Mouse (Mus musculus) layer of hippocampus, adult 9-11 months (tissue): Measurements from ENCODE around the gene Pak4.
A peak's percentile ranks its signal among the peaks of the same experiment; 100 is the strongest.
"Not testable (repeated sequence)": the region's sequence is repeated elsewhere in the genome, so short reads cannot be mapped to it uniquely, and the experiment has no call there.

Source experiments
- DNase-seq: peaks from one replicate; pipeline ENCODE4 v3.0.0; 2022

The Pak4 gene

DNA sequence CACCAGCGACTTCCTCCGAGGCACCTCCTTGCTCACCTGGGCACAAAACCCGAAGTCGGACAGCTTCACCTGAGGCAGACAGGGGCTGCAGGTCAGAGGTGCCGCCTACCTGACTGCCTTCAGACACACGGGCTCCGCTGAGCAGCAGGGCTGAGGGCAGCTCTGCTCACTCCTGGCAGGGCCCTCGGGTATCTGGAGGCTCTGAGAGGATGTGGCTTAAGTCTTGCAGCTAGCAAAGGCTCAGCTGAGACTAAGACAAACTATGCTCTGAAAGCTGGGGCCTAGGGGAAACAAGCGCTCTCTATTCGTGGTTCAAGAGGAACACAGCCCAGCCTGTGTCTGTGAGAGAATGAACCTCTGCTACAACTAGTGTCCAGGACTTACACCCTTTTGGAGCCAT, 37.1 kb downstream of the Pak4 start:
- no peak for DNase-seq

DNA sequence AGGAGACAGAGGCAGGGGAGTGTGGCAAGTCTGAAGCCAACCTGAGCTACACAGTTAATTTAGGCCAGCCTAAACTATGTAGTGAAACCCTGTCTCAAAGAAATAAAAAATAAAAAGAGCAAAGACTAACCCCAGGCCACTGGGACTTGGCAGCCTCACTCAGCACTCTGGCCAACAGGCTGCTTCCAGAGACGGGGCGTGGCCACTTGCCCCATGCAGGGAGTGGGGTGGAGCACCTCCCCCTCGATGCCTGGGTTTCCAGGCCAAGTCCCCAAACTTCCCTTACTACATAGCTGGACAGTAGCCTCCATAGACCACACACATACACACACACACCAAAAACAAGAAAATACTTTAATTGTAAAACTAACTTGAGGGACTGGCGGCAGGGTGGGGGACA, 39.5 kb downstream of the Pak4 start:
- DNase-seq: no peak

DNA sequence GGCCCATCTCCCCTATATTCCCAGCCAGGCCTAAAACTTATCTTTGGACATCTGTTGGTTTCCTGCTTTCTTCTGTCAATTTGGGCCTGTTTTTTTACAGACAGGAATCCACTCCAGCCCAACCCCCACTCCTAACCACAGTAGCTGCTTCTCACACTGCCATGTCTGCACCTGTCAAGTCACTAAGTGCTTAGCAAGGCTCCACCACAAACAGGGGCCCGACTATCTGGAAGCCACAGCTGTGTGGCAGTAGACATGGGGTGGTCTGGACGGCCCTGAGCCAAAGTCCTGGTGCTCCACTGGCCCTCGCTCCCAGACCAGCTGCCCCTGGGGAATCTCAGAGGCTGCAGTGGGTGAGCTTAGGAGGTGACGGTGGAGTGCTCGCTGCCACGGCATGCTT, 40.3 kb downstream of the Pak4 start:
- DNase-seq: no peak

DNA sequence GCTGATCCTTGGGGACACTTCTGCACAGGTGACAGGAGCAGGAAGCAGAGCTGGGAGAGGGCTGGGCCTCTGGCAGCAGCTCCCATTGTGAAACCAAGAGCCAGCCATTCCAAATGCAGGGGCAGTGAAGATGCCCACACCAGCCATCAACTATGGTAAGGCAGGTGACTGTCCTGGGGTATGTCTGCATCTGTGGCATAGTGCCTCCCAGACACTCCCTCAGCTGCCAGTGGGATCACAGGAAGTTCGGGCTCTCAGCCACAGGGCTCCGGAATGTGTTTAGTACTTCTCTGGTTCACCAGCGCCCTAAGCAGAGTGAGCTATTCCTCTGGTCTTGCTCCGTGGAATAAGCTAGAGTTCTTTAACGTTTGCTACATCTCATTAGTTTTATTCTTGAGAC, 40.9 kb downstream of the Pak4 start:
- DNase-seq: no peak

DNA sequence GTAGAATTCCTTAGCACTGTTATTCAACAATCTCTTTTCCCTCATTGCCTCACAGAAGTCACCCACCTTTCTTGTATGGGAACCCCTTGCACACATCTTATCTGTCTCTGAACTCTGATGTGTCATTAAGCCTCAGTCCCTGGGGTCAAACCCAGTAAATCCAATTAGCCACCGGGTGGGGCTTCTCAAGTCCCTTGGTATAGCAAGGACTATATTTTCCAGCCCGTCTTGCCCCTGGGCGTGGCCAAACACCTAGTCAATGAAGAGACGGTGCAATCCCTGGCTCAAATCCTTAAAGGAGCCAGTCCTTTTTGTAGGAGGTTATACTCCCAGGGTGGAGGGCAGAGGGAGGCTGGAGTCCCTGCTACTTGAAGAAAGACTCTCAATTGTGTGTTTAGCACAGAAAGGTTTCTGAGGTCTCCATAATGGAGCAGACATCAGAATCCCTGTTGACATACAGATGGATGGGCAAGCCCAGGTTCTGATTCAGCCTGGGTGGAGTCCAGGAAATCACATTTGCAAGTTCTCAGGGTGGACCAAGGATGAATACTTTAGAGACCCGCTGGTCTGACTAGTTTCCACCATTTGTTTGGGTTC, 41.9 kb downstream of the Pak4 start:
- no peak for DNase-seq

DNA sequence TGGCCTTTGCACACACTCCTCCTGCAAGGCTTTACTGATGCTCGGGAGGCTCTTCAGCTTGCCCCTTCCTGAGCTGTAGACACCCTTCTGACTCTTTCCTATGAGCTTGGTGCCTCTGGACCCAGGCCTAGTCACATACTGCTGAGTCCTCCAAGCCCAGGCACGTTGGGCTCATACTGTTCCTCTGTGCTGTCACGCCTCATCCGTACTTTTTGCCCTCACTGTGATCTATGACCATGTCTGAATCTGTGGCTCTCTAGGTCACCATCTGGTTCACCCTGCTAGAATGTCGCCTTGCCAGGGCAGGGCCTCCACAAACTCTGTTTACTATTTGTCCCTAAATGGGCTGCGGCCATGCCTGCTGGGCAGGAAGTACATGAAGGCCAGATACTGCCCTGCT, 44.9 kb downstream of the Pak4 start:
- DNase-seq: no peak

DNA sequence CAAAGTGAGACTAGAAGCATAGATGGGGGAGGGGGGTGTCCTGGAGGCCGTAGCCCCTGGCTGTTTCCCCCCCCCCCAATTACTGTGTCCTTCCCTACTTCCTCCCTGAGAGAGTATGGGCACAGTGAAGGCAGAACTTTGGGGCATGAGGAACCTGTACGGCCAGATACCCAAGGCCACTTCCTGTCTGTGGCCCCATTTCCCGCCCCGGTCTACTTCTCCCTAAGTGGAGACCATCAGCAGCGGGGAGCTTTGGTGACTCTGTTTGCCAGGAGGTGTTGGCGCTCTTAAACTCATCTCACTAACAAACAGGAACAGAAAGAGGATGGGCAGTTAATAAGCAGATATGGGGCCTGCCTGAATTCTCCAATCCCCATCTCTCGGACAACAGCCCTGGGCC, 50.4 kb downstream of the Pak4 start:
- no peak for DNase-seq

DNA sequence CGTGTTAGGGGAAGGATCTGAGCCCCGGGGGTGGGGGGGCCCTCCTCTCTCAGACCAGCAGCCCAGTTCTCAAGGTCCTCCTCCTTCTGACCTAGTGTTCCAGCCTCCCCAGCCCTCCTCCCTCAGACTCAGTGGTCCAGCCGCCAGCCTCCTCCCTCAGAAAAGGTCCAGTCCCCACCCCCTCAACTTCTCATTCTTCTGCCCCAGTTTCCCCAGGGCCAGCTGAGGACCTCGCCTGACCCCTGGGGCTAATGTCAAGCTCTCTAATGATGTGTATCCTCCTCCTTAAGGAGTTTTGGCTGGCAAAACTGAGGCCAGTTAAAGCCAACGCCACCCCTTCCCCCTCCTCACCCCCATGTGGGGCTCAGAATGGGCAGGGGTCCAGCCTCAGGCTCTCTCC, 50.8 kb downstream of the Pak4 start, which contains the start of gene Nccrp1:
Gene Nccrp1, minus strand, starts transcription at position 101 of the 400 bp plus-strand sequence.
- DNase-seq: no peak

DNA sequence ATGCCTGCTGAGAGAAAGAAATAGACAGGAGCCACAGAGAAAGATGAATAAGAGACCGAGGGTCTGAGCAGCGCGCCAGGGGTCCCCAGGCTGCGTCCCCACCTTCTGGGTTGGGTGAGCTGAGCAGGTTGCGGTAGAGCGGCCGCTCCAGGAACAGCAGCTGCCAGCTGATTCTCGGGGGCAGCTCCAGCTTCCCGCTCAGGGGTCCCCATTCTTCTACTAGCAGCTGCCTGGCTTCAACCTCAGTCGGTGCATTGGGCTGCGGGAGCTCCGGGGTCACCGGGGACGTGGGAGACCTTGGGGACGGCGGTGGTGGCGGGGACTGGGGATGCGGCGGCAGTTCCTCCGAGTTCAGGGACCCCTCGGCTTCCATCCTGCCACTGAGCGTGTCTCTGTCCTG, 51.3 kb downstream of the Pak4 start:
- DNase-seq: no peak

DNA sequence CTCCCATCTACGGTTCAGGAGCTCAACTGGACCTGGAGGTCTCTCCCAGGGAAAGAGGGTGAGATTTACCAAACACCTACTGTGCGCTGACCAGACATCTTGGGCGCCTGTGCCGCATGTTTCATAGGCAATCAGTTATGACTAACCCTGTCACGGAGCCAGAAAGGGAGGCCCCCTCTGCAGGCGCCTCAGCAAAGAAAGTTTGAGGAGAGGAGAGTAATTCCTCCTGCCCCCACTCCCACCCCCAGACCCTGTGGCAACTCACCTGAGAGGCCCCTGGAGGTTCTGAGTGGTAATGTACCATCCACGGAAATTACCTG, 52.1 kb downstream of the Pak4 start:
- no peak for DNase-seq

DNA sequence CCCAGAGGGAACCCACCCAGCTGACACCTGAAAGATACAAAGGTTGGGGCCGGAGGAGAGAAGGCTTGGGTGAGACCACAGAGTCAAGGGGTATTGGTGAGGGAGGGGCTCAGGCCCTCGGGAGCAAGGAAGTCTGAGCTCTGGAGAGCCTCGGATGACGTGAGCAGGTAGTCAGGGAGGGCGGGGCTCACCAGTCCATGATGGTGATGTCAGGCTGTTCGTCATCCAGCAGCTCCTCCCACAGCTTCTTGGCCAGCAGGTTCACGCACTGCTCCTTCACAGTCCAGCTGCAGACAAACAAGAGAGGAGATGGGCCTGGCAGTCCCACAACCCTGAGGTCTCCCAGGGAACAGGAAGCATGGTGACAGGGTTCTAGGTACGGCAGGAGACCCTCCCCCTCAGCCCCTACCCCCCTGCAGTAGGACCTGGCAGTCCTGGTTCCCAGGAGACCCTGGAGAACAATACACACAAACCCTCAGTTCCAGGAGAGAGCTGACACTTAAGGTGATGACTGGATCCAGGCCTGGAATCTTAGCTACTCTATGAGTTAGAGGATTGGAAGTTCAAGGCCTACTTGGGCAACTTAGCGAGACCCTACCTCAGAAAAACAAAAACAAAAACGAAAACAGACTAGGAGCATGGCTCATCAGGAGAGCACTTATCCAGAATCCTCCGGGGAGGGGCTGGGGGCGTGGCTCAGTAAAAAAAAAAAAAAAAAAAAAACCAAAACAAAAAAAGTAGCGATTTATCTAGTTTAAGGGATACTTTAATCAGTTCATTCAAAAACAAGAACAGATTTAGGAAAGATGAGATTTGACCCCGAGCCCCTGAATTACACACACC, 52.7 kb downstream of the Pak4 start:
- DNase-seq: no peak

DNA sequence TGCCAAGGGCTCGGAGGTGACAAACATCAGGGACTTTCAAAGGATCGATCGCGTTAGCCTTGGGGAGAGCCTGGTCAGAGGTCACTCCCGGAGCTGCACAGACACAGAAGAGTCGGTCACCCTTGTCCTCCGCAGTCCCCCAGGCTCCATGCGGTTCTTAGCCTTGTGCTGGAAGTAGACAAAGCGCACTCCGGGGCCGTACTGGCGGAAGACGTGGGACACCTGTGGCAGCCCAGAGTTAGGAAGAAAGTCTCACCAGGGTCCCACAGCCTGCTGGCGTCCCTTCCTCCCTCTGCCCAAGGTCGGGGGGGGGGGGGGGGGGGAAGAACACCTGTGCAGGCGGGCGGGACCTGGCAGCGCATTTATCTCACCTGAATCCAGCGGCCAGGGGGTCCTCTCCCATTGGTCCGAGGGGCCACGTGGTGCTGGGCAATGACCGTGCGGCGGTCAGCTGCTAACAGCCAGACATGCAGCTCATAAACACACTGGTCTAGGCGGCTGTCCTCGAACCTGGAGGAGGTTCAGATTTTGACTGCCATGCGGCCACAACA, 53.9 kb downstream of the Pak4 start:
- DNase-seq: no peak

DNA sequence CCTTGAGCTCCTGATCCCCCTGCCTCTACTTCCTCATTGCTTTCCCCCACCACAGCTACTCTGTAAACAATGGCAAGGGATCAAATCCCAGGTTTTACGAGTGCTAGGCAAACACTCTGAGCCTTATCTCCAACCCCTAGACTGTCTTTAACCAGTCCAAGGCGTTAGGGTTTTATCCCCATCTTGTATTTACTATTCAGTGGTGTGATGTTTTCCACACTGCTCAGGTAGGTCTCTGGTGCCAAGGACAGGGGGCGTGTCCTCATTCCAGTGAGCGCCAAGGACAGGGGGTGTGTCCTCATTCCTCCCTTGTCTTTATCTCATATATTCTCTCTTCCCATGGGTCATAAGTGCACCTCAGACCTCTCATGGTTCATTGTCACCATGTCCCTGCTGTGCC, 57.5 kb downstream of the Pak4 start, which contains the start of gene Sycn:
Gene Sycn, plus strand, starts transcription at position 360 of the 400 bp plus-strand sequence.
- DNase-seq: no peak

DNA sequence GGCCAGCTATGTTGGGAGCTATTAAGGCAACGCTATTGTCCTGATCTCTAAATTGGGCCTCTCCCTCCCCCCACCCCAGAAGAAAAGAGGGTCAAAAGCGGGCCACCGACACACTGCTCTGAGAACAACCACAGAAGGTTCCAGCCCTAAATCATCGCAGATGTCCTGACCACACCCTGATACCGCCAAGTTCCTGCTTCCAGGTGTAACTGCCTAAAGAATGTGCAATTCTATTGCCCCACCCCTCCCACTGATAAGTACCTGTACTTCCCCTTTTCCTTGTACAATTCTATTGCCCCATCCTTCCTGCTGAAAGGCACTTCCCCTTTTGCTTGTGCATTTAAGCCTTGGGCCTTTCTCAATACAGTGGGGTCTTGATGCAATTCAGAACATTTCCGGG, 59.1 kb downstream of the Pak4 start:
- not testable (repeated sequence) for DNase-seq

DNA sequence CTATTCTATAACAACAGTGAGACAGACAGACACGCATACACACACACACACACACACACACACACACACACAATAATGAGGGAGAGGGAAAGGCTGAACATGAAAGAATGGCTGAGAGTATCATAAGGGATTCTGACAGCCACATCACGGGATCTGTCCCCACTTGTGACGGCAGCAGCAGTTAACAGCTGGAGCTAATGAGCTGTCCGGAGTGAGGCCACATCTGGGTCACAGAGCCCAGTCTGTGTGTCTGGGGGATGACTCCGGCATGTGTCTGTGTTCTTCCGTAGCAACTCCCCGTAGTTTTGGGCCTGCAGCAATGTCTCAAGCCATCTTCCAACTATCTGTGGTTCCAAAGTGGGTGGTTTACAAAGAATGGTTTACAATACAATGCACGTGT, 66.0 kb downstream of the Pak4 start:
- no peak for DNase-seq

DNA sequence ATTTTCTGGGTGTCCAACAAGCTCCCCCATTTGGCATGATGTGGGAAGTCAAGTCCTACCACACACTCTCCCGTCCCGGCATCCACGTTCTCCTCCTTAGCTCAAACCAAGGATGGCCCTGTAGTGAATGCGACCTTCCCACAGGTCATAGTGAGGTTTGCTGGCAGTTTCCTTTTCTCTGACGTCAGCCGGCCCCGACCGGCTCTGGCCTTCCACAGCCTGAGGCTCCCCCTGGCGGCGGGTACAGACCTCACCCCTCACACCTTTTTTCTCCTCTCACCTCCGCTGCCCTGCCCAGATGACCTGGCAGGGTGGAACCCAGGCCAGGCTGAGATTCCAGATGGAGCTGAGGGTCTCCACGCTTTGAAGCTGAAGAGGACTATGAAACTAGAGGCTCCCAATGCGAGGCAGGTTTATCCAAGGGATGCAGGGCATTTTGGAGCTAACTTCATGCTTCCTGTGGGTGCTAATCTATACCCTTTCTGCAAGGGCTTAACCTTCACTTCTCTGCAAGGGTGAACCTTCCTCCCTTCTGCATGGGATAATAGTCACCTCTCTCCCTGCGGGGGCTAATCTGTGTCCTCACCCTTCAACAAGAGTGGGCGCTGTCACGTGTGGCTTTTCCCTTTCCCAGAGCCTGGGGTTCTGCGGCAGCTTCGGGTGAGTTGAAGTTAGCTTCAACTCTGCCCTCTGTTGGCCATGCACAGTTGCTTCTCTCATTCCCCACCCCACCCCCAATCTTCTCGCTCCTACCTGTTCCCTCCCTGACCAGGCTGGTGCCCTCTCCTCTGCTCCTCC, 69.9 kb downstream of the Pak4 start:
- DNase-seq: peak; percentile 34

DNA sequence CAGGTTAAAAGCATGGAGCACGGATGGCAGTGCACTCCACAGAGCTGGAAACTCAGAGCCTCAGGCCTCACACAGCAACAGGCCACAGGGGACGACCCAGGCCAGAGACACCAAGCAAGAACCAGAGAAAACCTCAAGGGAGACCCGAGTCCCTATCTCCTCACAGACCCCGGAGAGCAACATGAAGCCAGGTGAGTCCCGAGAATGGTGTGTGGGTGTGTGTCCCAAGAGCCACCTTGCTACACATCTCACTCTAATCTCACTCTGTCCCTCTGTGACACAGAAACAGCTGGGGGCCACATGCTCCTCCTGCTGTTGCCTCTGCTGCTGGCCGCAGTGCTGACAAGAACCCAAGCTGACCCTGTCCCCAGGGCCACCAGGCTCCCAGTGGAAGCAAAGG, 75.4 kb downstream of the Pak4 start, which contains the start of gene Ifnl3:
Gene Ifnl3, plus strand, starts transcription at position 301 of the 400 bp plus-strand sequence.
- DNase-seq: not testable (repeated sequence)

DNA sequence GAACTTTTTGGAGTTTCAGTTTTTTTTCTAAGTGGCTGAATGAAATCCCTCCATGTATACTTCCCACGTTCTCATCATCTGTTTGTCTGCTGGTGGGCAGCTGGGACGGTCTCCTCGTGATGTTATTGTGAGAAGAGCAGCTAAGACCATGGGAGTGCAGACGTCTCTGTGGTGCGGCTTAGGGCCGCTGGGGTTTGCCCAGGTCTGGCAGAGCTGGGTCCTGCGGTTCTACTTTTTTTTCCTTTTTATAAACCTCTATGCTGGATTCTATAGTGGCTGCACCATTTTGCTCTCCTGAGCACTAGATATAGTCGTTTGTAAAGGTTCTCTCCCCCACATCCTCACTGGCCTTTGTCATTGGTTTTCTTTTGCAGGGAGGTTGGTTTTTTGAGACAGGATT, 86.5 kb downstream of the Pak4 start:
- no peak for DNase-seq

DNA sequence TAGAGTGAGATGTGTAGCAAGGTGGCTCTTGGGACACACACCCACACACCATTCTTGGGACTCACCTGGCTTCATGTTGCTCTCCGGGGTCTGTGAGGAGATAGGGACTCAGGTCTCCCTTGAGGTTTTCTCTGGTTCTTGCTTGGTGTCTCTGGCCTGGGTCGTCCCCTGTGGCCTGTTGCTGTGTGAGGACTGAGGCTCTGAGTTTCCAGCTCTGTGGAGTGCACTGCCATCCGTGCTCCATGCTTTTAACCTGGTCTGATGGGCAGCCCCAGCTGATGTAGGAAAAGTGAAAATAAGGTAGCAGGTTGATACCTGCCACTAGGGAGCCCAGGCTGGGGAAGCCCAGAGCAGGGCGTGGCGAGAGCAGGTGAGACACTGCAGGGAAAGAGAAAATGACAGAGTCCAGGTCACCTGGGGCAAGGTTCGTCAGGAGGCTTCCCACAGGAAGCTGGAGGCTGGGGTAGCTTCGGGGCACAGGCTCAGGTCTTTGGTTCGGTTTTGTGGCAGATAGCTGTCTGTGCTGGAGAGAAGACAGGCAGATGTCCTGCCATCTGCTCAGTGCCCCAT, 87.5 kb downstream of the Pak4 start, which contains the start of gene Ifnl2:
Gene Ifnl2, minus strand, starts transcription at position 51 of the 570 bp plus-strand sequence.
- DNase-seq: not testable (repeated sequence)

DNA sequence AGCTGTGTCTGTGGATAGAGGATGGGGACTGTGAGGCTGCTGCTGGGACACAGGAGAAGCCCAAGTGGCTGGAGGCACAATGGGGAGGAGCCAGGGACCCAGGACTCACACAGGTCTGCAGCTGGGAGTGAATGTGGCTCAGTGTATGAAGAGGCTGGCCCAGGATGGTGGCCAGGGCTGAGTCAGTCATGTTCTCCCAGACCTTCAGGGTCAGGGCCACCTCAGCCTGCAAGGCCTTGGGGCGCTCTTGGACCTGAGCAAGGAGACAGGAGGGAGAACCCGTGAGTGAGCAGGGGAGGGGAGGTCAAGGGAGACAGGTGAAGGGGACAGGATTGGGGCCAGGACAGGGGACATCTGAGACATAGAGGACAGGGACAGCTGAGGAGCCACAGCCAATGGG, 88.9 kb downstream of the Pak4 start:
- not testable (repeated sequence) for DNase-seq
